Mouse (Mus musculus) left cerebral cortex, adult 11 months (tissue): ENCODE results near the gene Gm5767.

Experiments used
- DNase-seq: peaks from one replicate; pipeline ENCODE4 v3.0.0; 2022; ENCODE audit warnings: low spot score

Gene Gm5767

GRCm38 (mm10) chr16:8680470-8680869, at the start of gene Gm5767:
Gm5767 (plus strand) TSS chr16:8680770.
- no peak for DNase-seq

- DNase-seq: no peak
Observed at GRCm38 (mm10) chr16:8631428-8631827, 49.1 kb upstream of the Gm5767 start.

- no peak for DNase-seq
Observed at GRCm38 (mm10) chr16:8636867-8637216, 43.7 kb upstream of the Gm5767 start.

GRCm38 (mm10) chr16:8637217-8638051, 43.1 kb upstream of the Gm5767 start, which contains the start of the genes Pmm2 and Tmem186:
Pmm2 (plus strand) TSS chr16:8637674.
Tmem186 (minus strand) TSS chr16:8637712.
- peak; percentile 84 for DNase-seq

GRCm38 (mm10) chr16:8638131-8638530, 42.4 kb upstream of the Gm5767 start:
- no peak for DNase-seq

GRCm38 (mm10) chr16:8639466-8640191, 40.9 kb upstream of the Gm5767 start:
- DNase-seq: no peak

GRCm38 (mm10) chr16:8643855-8644254, 36.7 kb upstream of the Gm5767 start:
- no peak for DNase-seq

GRCm38 (mm10) chr16:8645546-8645945, 35.0 kb upstream of the Gm5767 start:
- no peak for DNase-seq

- no peak for DNase-seq
Observed at GRCm38 (mm10) chr16:8650007-8650406, 30.6 kb upstream of the Gm5767 start.

GRCm38 (mm10) chr16:8655108-8655507, 25.5 kb upstream of the Gm5767 start:
- DNase-seq: no peak

- DNase-seq: no peak
Observed at GRCm38 (mm10) chr16:8655599-8655998, 25.0 kb upstream of the Gm5767 start.

- DNase-seq: no peak
Observed at GRCm38 (mm10) chr16:8656256-8656655, 24.3 kb upstream of the Gm5767 start.

GRCm38 (mm10) chr16:8658349-8658748, 22.2 kb upstream of the Gm5767 start:
- no peak for DNase-seq

- no peak for DNase-seq
Observed at GRCm38 (mm10) chr16:8658764-8659163, 21.8 kb upstream of the Gm5767 start.

- DNase-seq: no peak
Observed at GRCm38 (mm10) chr16:8663022-8663421, 17.5 kb upstream of the Gm5767 start.

- no peak for DNase-seq
Observed at GRCm38 (mm10) chr16:8663606-8664539, 16.7 kb upstream of the Gm5767 start.

- DNase-seq: no peak
Observed at GRCm38 (mm10) chr16:8665367-8665766, 15.2 kb upstream of the Gm5767 start.

- no peak for DNase-seq
Observed at GRCm38 (mm10) chr16:8666452-8666851, 14.1 kb upstream of the Gm5767 start.

GRCm38 (mm10) chr16:8667261-8667660, 13.3 kb upstream of the Gm5767 start:
- no peak for DNase-seq

GRCm38 (mm10) chr16:8667814-8668213, 12.8 kb upstream of the Gm5767 start:
- no peak for DNase-seq

GRCm38 (mm10) chr16:8668386-8668785, 12.2 kb upstream of the Gm5767 start:
- no peak for DNase-seq

GRCm38 (mm10) chr16:8669432-8669831, 11.1 kb upstream of the Gm5767 start:
- no peak for DNase-seq
